Mouse (Mus musculus) CH12F3 (cell line): Measurements from ENCODE around the gene Calhm5.

Experiments
- in situ Hi-C: fragments of 300-500 bp; cut with MboI; formaldehyde crosslinking; loops from 2 replicates; pipeline ENCODE4 v1.14.3; 2020; ENCODE audit warnings: low sequenced_read_pairs

Calhm5 gene

GRCm38 (mm10) chr10:34071650-34072049 lies 24.7 kb downstream of the Calhm5 start:
- in situ Hi-C loops, result no loop called here

GRCm38 (mm10) chr10:34070999-34071492 lies 25.3 kb downstream of the Calhm5 start:
- in situ Hi-C loops, result no loop called here

GRCm38 (mm10) chr10:34069606-34070005 lies 26.7 kb downstream of the Calhm5 start:
- in situ Hi-C loops, result no loop called here

- in situ Hi-C loops, result no loop called here
These were observed 29.7 kb downstream of the Calhm5 start for GRCm38 (mm10) chr10:34066591-34066990.

GRCm38 (mm10) chr10:34053987-34054386 lies 42.3 kb downstream of the Calhm5 start:
- in situ Hi-C loops, result no loop called here

GRCm38 (mm10) chr10:34044210-34044609 lies 52.1 kb downstream of the Calhm5 start, which contains the start of gene Calhm4:
Calhm4 (minus strand) TSS chr10:34044310.
- in situ Hi-C loops, result no loop called here
